Comparison of ENCODE assay signal across 22 mouse cellular contexts in genomic region chrX:48428642-48429041, GRCm38 (mm10). TPM values are rescaled to one million over a fixed set of nuclear protein-coding genes. Genes with fewer than 3 reads are reported as not detected.
DNase-seq lines count a peak whose midpoint lies in the region; ATAC-seq lines count a peak whose summit lies in the region.
"Had no signal": no experiment of that assay in that cellular context is flagged by ENCODE, and none has a peak within 500 bp of the region (broad histone marks: within the 10 kb centered on the region; RNA-seq: fewer than 3 reads in every experiment).

No protein-coding gene starts in this region.

- peaks cover 17% of the 10 kb centered on the region for H3K4me1 ChIP-seq in kidney, embryonic 15.5 days
- H3K4me1 ChIP-seq: forebrain, embryonic 12.5 days; midbrain, embryonic 15.5 days had no signal

- ATAC-seq in CD4-positive, CD25-positive, alpha-beta regulatory T cell, adult 4 months = no peak
- no peak for ATAC-seq in kidney, embryonic 15.5 days (replicated peaks; ENCODE audit: low FRiP score)
- ATAC-seq: hindbrain, embryonic 16.5 days; midbrain, embryonic 15.5 days had no signal

- intact Hi-C loops in left cerebral cortex, postnatal 25 days (cut with DNase I) = no loop called here

- H3K9ac ChIP-seq in kidney, embryonic 15.5 days = no peak overlapping the region
- H3K9ac ChIP-seq: forebrain, embryonic 12.5 days; liver, embryonic 13.5 days; lung, embryonic 15.5 days; midbrain, embryonic 15.5 days had no signal

- H3K9me3 ChIP-seq in kidney, embryonic 15.5 days (replicated peaks) = no peaks in the 10 kb centered on the region
- H3K9me3 ChIP-seq: forebrain, embryonic 12.5 days; heart, embryonic 10.5 days; limb, embryonic 10.5 days; liver, embryonic 13.5 days; lung, embryonic 15.5 days; midbrain, embryonic 15.5 days had no signal

- H3K27me3 ChIP-seq in kidney, embryonic 15.5 days = no peaks in the 10 kb centered on the region
- H3K27me3 ChIP-seq: forebrain, embryonic 12.5 days; liver, embryonic 13.5 days; lung, embryonic 15.5 days; midbrain, embryonic 15.5 days had no signal

- 84% methylated on average over 8 of the region's 8 CpGs for WGBS in kidney, embryonic 15.5 days
- WGBS in macrophage (ENCODE audit: missing documents) = 25% methylated on average over 7 of the region's 8 CpGs

- 0 out of 2 replicates have a peak overlapping the region, but pooled peaks have one; percentile 32 for H3K27ac ChIP-seq in kidney, embryonic 15.5 days
- H3K27ac ChIP-seq in macrophage = peak overlapping the region; percentile 37
- H3K27ac ChIP-seq: forebrain, embryonic 12.5 days; heart, embryonic 10.5 days; left cerebral cortex, adult 2 months; limb, embryonic 10.5 days; midbrain, embryonic 15.5 days had no signal

- no peaks in the 10 kb centered on the region for H3K36me3 ChIP-seq in kidney, embryonic 15.5 days
- no peaks in the 10 kb centered on the region for H3K36me3 ChIP-seq in macrophage (ENCODE audit: inconsistent target)
- H3K36me3 ChIP-seq: forebrain, embryonic 12.5 days; heart, embryonic 10.5 days; limb, embryonic 10.5 days; liver, embryonic 13.5 days; lung, embryonic 15.5 days; midbrain, embryonic 15.5 days had no signal

- H3K4me3 ChIP-seq in kidney, embryonic 15.5 days (replicated peaks) = no peak overlapping the region
- H3K4me3 ChIP-seq in macrophage (ENCODE audit: inconsistent target) = no peak overlapping the region
- H3K4me3 ChIP-seq: forebrain, embryonic 12.5 days; heart, embryonic 10.5 days; left cerebral cortex, adult 2 months; limb, embryonic 10.5 days; liver, embryonic 13.5 days; lung, embryonic 15.5 days; midbrain, embryonic 15.5 days had no signal

- peaks cover 87% of the 10 kb centered on the region for H3K79me2 ChIP-seq in macrophage (ENCODE audit: inconsistent target)

- H3K4me2 ChIP-seq in kidney, embryonic 15.5 days = no peak overlapping the region
- H3K4me2 ChIP-seq: forebrain, embryonic 12.5 days; liver, embryonic 13.5 days; lung, embryonic 15.5 days; midbrain, embryonic 15.5 days had no signal

- DNase-seq in CD4-positive, CD25-positive, alpha-beta regulatory T cell, adult 2 months (ENCODE audit: low read depth, low spot score) = peak; percentile 12
- no peak for DNase-seq in kidney, adult 9 months
- DNase-seq in 416B (ENCODE audit: low read depth) = peak; percentile 60
- no peak for DNase-seq in left cerebral cortex, postnatal 25 days (ENCODE audit: low spot score in 2 of 2)
- no peak for DNase-seq in neural tube, embryonic 10.5 days (ENCODE audit: extremely low spot score, low spot score)
- DNase-seq: cerebellum, adult 9-10 months; gastrocnemius, postnatal 14 days; kidney, adult 11 months; layer of hippocampus, adult 9-11 months; liver, embryonic 13.5 days; retina, postnatal 1 day; thymus, postnatal 14 days had no signal

RNA-seq across cellular contexts. Expression of gene Elf4, which starts 34.3 kb away (rescaled TPM):
- polyA plus RNA-seq in CD4-positive, CD25-positive, alpha-beta regulatory T cell, adult 4 months (2017; shearing (Covaris generic)) = 10 to 100 TPM; 24.7 to 25.4 TPM
- 5.3 and 6.3 TPM in 2 replicates for polyA plus RNA-seq in kidney, embryonic 15.5 days (2015; fragmentation: Nextera tagmentation; extraction: Ambion mirVana)
- total RNA-seq in macrophage (2018; cell fraction: chromatin; rRNA removed) = 10 to 100 TPM; 31.7 to 79.8 (median 65.5) TPM
- 10 to 100 TPM; 37.6 to 92.1 (median 58.9) TPM for total RNA-seq in macrophage (2018; cell fraction: cytosol; rRNA removed)
- 100 to 1,000 TPM in 3 of 26 experiments, 10 to 100 TPM in 23; 38.6 to 108 (median 69.6) TPM for total RNA-seq in macrophage (2018; cell fraction: nucleus; rRNA removed)
- 29.9 to 41.0 TPM (median 37.3 TPM) in 3 replicates for polyA plus RNA-seq in macrophage (2018)
- total RNA-seq in left cerebral cortex, postnatal 25 days (2021) = under 1 TPM; 0.69 to 0.71 TPM

Comparison
In these comparisons a context has a peak if more than half of its experiments do, and no peak if none do; other contexts are left out.
1. DNase-seq: peak in CD4-positive, CD25-positive, alpha-beta regulatory T cell, adult 2 months (single experiment) and 416B (single experiment); none in kidney, adult 9 months (single experiment), left cerebral cortex, postnatal 25 days (0 of 2) and neural tube, embryonic 10.5 days (single experiment).